Mouse (Mus musculus) embryonic facial prominence, embryonic 10.5 days (tissue): ENCODE data around the gene Ddx17. TPM values are rescaled to one million over a fixed set of nuclear protein-coding genes. Genes with fewer than 3 reads are reported as not detected.
A peak's percentile ranks its signal among the peaks of the same experiment; 100 is the strongest.

Experiments
- DNase-seq: peaks from one replicate; pipeline ENCODE4 v3.0.0-alpha.2; 2017; ENCODE audit warnings: low spot score
- H3K27ac ChIP-seq: fragments of 300-500 bp; sonication (generic); replicated peaks from 2 replicates; pipeline ENCODE4 v1.5.1; 2016; ENCODE audit warnings: mild to moderate bottlenecking
- H3K27me3 ChIP-seq: fragments of 300-500 bp; sonication (generic); replicated peaks from 2 replicates; pipeline ENCODE4 v1.6.1; 2016; ENCODE audit warnings: low read depth, mild to moderate bottlenecking; ENCODE audit not compliant: poor library complexity, severe bottlenecking
- H3K36me3 ChIP-seq: fragments of 300-500 bp; sonication (generic); replicated peaks from 2 replicates; pipeline ENCODE4 v1.6.1; 2016; ENCODE audit warnings: mild to moderate bottlenecking, moderate library complexity
- H3K4me1 ChIP-seq: fragments of 300-500 bp; sonication (generic); 2 replicates; pipeline ENCODE4 v1.6.1; 2016
- H3K4me3 ChIP-seq: fragments of 300-500 bp; sonication (generic); 2 replicates; pipeline ENCODE4 v1.5.1; 2016; ENCODE audit warnings: mild to moderate bottlenecking, moderate library complexity
- H3K9me3 ChIP-seq: fragments of 300-500 bp; sonication (generic); 2 replicates; pipeline ENCODE4 v1.6.1; 2016; ENCODE audit warnings: mild to moderate bottlenecking
- WGBS: fragments of 180-500 bp; shearing (Covaris S2); methylation state at CpG from one replicate; pipeline ENCODE4 v1.1.7; 2016; 5-methylcytosine and 5-hydroxymethylcytosine counted together
- microRNA-seq: library from miRNA; unstranded; fragments of <30 nt; microRNA quantifications from one replicate; pipeline ENCODE4, GENCODE M21; 2017
- polyA plus RNA-seq: library from polyadenylated mRNA; unstranded; fragments of >200 nt; fragmentation: Nextera tagmentation; extraction: Ambion mirVana; gene quantifications from 2 replicates; pipeline ENCODE4 v1.2.1, GENCODE M21; 2016

Ddx17 gene
- polyA plus RNA-seq, 1 experiment from 2014 or later = 44.9 TPM

DNA sequence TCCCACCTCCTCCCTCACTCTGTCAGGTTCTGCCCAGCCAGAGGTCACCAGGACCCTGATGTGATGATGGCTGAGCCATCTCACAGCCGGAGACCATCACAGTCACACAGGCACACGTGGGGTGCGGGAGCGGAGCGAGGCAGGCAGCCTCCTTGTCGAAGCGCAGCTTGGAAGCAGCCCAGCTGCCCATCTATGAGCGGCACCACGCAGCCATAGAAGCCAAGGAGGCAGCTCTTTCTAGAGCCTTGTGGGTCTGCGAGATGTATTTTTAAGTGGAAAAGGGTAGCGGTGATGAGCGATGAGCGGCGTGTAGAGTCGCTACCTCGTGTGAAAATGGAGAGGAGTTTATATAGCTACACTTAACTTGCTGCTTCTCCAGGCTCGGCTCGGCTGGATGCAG, 53.0 kb downstream of the Ddx17 start:
- Histone ChIP-seq H3K4me3 (no peak overlapping the region), H3K27ac (no peak overlapping the region), H3K36me3 (no peaks in the 10 kb centered on the region), H3K4me1 (peaks cover 4% of the 10 kb centered on the region; the same call in 1 of the 2 replicates), H3K9me3 (no peaks in the 10 kb centered on the region), H3K27me3 (peaks cover 74% of the 10 kb centered on the region)
- 57% methylated on average over 18 of the region's 18 CpGs for WGBS
- DNase-seq = no peak

DNA sequence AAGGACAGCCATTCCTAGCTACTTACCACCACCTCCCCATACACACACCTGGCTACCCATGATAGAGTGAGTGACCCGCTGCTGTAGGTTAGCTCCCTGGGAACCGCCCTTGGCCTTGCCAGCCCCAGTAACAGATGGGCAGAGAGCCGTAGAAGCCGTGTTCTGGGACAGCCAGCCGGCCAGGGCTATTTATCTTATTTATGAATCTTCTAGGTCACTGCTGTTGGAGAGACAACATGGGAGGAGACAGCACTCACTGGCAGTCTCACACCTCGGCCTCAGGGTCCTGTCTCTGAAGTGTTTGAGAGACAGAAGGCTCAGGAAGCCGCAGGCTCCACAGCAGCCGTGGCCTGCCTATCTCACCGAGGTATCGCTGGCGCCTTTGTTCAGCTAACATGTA, 57.1 kb downstream of the Ddx17 start:
- Histone ChIP-seq H3K4me1 (peaks cover 4% of the 10 kb centered on the region; the same call in 1 of the 2 replicates), H3K4me3 (no peak overlapping the region), H3K27me3 (peaks cover 48% of the 10 kb centered on the region), H3K27ac (no peak overlapping the region), H3K36me3 (no peaks in the 10 kb centered on the region), H3K9me3 (no peaks in the 10 kb centered on the region)
- no peak for DNase-seq
- WGBS = 84% methylated on average over 11 of the region's 11 CpGs

- H3K27ac ChIP-seq = no peak overlapping the region
- peaks cover 47% of the 10 kb centered on the region for H3K27me3 ChIP-seq
- 0 out of 2 replicates have a peak overlapping the region, but pooled peaks have one; percentile 21 for H3K4me3 ChIP-seq
- H3K9me3 ChIP-seq = no peaks in the 10 kb centered on the region
- 10% methylated on average over 15 of the region's 15 CpGs for WGBS
- no peak for DNase-seq
- no peaks in the 10 kb centered on the region for H3K36me3 ChIP-seq
- peaks cover 11% of the 10 kb centered on the region for H3K4me1 ChIP-seq
These were observed 65.3 kb downstream of the Ddx17 start for GRCm38 (mm10) chr15:79481181-79481688.

Small RNA genes within 50 kb of the gene (microRNA-seq; reads per million reads assigned to microRNA genes)
- gene Gm27903 = not detected

Other genes with a start within 250 kb of the Ddx17 start
- gene Pla2g6, start 218.4 kb downstream of the Ddx17 start, polyA plus RNA-seq = 18.4 and 20.4 TPM in 2 replicates
- 1.2 and 1.8 TPM in 2 replicates for gene Maff, start 200.1 kb downstream of the Ddx17 start, polyA plus RNA-seq
- gene Tmem184b, start 143.2 kb downstream of the Ddx17 start, polyA plus RNA-seq = 57.7 and 58.9 TPM in 2 replicates
- 143 and 156 TPM in 2 replicates for gene Csnk1e, start 91.2 kb downstream of the Ddx17 start, polyA plus RNA-seq
- gene Kcnj4, start 41.5 kb downstream of the Ddx17 start, polyA plus RNA-seq = not detected in 2 replicates
- 7.1 and 8.8 TPM in 2 replicates for gene Kdelr3, start 30.3 kb downstream of the Ddx17 start, polyA plus RNA-seq
- 1.2 and 1.4 TPM in 2 replicates for gene Dmc1, start 58.4 kb upstream of the Ddx17 start, polyA plus RNA-seq
- 2.0 and 2.3 TPM in 2 replicates for gene Fam227a, start 112.2 kb upstream of the Ddx17 start, polyA plus RNA-seq
- gene Cby1, start 112.5 kb upstream of the Ddx17 start, polyA plus RNA-seq = 60.3 and 69.6 TPM in 2 replicates
- 250 and 258 TPM in 2 replicates for gene Tomm22, start 124.1 kb upstream of the Ddx17 start, polyA plus RNA-seq
- gene Josd1, start 141.2 kb upstream of the Ddx17 start, polyA plus RNA-seq = 22.9 and 23.9 TPM in 2 replicates
- 47.7 and 51.6 TPM in 2 replicates for gene Gtpbp1, start 144.1 kb upstream of the Ddx17 start, polyA plus RNA-seq
- 2.4 and 3.4 TPM in 2 replicates for gene Sun2, start 195.8 kb upstream of the Ddx17 start, polyA plus RNA-seq
- gene Dnal4, start 231.1 kb upstream of the Ddx17 start, polyA plus RNA-seq = 66.3 and 68.6 TPM in 2 replicates